Mouse (Mus musculus): Measurements from ENCODE around the gene Galnt2. TPM values are rescaled to one million over a fixed set of nuclear protein-coding genes. Genes with fewer than 3 reads are reported as not detected.

Galnt2 gene
- total RNA-seq, 2 experiments from 2014 or later = 15.5 to 61.1 TPM

DNA sequence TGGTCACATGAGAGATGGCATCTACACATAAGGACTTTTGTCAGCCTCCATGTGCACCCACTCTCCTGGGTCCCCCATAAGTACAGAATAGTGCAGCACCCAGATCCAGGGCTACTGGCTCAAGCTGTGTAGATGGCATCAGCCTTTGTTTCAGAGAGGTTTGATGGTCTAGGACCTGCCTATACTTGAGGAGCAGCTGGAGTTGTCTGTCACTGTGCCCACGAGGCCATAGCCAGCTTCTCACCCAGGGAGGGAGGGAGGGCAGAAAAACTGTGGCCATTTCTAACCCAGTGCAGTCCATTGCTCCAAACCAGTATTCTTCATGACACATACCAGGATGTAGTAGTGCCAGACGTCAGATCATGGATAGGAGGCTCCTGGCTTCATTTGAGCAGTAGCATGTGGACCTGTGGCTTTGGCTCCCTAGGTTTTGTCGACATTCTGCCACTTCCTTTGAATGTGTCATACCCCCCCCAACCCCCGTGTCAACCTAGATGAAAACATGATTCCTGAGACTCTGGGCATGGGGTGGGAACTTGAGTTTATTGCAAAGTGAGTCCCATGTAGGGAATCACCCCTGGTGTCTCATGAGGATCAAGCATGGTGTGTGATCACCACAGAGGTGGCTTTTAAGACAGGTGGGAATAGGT, 57.1 kb downstream of the Galnt2 start:
- ATAC-seq (ENCODE audit: poor library complexity, severe bottlenecking) = no peak

DNA sequence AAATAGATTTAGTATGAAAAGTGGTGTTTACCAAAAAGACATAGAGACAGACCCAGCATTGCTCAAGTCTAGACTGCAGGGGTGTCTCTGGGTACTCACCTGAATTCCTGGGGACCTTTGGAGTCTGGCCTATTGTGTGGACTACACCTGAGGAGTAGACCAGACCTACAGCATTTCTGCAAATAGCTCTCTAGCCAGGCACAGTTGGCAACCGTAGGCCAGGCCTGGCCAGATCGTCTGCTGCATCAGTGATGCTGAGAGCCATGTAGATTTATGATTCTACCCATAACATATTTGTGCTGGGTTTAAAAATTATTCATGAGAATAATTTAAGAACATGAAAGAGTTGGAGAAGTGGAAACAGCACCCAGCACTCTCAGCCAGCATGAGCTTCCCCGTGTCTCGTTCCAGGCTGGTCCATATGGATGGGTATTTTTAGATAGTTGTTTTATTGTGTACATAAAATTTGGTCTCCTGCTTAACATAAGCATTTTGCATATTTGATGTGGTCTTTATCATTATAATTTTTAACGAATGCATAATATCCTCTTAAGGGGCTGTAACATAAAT, 58.4 kb downstream of the Galnt2 start:
- ATAC-seq (ENCODE audit: poor library complexity, severe bottlenecking) = no peak

DNA sequence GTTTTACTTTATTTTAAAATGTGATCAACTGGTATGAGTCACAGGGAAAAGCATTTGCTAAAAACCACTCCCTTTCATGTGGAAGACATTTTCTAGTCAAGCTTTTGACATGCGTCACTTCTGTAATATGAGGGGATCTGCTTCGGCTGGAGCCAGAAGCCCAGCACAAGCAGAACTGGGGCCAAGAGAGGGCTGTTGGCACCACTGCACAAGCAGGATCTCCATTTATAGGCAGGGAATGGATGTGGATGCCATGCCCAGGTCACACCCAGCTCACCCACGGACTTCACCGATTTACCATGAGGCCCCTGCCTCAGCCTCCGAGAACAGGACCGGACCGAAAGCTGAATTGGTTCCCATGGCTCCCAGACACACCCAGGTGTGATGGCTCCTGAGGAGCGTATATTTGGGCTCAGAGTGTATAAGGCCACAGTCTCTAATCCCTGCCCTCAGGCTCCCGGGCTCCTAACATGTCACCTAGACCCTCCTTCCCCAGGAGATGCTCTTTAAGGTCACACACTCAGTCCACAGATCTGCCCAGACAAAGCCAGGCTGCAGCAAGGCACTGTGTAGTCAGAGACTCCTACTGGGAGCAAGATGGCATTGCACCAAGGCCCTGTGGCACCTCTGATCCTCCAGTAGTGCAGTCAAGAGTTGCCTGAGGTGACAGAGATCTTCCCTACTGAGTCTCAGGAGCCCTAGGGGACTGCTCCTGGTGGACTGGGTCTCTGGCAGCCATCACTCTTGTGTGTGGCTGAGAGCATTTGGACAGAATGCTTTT, 59.9 kb downstream of the Galnt2 start:
- 0 out of 2 replicates have a peak, but pooled peaks have one; percentile 33 for ATAC-seq (ENCODE audit: poor library complexity, severe bottlenecking)

DNA sequence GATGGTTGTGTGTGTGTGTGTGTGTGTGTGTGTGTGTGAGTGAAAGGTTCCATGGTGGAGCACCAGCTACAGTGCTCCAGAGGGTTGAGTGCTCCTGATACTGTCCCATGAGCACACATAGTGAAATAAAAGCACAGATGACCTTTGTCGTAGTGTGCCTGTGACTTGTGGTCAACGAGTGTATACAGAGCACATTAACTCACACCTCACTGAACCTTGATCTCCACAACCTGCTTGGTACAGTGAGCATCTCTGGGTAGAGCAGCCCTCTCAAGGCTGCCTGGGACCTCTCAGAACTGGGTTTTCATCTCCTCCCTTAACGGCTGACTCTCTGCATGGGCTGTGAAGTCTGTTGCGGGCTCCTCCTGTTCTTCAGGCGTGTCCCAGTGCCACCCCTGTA, 60.5 kb downstream of the Galnt2 start:
- no peak for ATAC-seq (ENCODE audit: poor library complexity, severe bottlenecking)

DNA sequence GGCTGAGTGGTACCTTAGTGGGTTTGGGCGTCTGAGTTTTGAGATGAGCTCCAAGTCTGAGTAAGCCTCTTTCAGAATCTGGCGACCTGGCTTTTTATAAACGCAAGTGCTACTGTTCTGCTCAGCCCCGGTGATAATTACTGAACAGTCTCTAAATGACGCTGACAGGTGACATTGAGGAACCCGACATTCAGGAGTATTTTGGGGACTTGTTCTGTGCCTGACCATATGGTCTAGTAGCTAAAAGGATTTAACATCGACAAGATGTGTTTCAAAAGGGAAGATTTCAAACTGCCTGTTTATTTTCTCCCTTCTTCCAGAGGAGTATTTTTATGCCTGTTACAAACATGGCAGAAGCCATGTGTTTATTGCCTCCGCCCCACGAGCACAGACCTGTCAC, 61.8 kb downstream of the Galnt2 start:
- no peak for ATAC-seq (ENCODE audit: poor library complexity, severe bottlenecking)

DNA sequence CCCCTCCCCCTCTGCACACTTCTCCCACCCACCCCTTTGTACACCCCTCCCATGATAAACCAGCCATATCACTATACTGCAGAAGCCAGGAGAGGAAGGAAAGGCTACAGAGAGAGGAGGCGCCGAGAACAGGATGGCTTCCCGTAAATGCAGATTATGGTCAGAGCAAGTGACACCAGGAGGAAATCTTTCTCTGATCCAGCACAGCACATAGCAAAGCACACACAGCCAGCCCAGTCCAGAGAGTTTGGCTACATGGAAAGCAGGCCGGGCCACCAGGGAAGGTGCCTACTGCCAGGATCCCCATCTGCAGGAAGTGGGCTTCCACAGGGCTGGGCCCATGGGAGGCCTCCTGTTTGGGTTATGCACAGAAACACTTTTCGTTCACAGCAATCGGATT, 63.2 kb downstream of the Galnt2 start:
- no peak for ATAC-seq (ENCODE audit: poor library complexity, severe bottlenecking)

DNA sequence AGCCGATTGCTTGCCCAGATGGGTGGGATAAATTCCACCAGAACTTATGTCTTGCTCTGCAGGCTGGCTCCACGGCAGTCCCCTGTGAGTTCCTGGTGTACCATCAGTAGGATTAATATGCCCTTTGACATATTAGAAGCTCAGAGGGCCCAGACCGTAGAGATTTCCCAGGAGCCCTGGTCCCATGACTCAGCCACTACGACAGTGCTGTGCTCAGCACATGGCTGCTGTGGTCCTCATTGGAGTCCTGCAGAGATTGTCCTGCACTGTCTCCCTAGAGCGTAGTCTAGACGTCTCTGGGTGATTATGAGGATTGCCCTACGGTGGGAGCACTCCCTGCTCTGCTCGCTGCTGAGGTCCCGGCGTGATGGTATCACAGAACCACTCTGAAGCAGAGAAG, 63.7 kb downstream of the Galnt2 start:
- ATAC-seq (ENCODE audit: poor library complexity, severe bottlenecking) = no peak

DNA sequence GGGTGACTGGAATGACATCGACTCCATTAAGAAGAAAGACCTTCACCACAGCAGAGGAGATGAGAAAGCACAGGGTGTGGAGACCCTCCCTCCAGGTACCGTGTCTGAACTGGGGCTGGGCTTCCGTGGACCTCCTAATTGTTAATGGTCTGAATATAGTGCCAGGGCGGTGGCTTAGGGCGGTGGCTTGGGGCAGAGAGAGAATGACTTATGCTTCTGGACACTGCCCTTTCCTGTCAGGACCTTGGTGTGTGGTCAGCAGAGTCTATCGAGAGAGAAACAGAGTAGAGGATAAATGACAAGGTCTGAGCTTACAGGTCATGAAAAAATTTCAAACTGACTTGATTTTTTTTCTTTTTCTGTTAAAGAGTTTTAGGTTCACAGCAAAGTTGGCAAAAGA, 64.2 kb downstream of the Galnt2 start:
- ATAC-seq (ENCODE audit: poor library complexity, severe bottlenecking) = no peak

DNA sequence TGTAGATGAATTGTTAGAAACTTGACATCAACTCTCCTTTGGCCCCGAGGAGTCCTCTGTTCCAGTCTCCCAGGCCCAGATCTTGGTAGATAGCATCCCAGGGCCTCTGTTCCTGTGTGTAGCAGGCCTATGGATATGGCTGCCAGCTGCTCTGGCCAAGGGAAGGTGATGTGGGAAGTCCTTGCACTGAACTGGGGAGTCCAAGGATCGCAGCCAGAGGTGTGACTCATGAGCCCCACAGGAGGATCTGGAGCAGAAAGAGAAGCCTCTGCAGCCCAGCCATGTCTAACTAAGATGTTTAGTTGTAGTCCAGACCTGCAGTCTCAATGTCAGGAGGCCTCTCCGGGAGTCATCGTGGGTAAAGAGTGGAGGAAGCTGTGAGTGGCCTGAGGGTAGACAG, 70.3 kb downstream of the Galnt2 start:
- no peak for ATAC-seq (ENCODE audit: poor library complexity, severe bottlenecking)

DNA sequence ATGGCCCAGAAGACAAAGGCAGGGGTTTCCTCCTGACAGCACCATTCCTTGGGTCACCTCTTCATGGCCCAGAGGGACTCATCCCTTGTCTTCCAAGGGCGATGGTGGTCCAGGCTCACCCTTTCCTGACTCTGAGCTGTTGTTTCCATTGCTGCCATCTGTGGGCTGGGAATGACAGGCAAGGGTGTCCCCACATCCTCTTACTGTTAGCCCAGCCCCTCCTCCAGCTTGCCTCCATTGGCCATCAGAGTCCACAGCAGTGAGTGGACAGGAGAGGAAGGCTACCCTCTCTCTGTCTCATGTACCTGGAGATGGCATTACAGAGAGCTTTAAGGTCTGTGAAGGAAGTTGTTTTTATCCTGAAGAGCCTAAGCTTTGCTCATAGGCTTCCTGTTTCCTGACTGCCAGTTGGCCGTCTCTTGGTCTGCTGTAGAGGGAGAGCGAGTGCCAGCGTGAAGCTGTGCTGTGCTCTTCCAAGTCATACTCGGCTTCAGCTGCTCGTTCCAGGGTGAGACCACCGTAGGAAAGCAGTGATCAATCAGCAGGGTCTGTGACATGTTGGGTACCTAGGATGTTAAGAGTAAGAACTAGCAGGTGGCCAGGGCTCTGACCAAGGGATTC, 70.9 kb downstream of the Galnt2 start:
- peak; percentile 38 for ATAC-seq (ENCODE audit: poor library complexity, severe bottlenecking)

DNA sequence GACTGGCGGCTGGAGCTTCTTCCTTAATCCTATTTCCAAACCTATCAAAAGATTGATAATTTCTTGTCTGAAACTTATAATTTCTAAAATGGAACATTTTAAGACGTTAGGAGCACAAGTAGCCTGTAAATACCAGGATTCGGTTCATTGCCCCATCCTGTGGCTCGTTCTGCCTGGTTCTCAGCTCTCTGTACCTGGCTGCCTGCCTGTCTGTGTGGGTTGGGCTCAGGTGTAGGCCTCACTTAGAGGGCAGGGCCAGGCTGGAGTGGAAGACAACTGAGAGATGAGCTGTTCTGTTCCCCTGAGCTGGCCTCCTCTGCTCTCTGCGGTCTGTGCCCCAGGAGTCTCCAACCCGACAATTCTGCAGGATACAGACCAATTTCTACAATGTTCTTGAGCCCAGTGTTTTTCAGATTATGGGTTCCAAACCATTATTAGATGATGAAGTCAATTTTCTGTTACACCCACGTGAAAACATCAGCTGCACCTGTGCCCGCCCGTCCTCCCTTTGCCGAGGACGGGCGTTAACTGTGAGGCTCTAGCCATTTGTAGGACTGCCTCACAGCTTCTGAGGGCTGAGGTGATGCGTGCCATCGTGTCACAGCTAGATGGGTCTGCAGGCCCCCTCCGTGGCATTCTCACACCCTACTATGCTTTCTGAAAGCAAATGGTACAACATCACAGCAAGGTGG, 72.2 kb downstream of the Galnt2 start:
- ATAC-seq (ENCODE audit: poor library complexity, severe bottlenecking) = no peak

DNA sequence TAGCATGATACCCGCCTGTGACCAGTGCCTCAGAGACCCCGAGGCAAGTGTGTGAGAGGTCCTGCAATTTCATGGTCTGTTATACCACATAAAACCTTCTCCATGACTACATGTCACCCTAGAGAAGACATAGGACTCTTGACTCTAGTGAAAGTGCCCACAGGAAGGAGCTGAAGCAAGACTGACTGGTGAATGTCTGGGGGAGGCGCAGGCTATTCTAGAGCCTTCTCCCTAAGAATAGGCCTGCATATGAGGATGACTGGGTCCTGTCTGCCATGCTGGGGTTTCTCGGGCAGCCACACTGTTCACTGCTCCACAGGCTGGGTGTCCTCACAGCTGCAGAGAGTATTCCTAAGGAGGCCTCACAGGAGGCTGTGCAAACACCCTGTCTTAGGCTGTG, 73.0 kb downstream of the Galnt2 start:
- ATAC-seq (ENCODE audit: poor library complexity, severe bottlenecking) = no peak

DNA sequence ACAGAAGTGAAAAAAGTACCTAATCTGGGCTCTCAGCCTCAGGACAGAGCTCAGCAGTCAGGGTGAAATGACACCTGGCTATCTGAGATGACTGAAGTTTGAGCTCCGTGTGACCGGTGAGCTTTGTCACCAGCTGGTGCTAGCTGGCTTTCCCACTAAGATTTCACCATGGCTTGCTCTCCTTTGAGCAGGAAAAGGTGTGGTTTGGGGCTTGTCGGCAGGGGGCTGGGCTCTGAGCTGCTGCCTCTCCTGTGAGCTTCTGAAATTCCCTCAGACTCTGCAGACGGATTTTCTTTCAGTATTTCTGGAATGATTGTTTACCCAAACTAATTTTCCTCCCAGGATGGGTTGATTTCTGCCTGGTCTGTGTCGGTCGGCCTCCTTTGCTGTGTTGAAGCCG, 75.4 kb downstream of the Galnt2 start:
- ATAC-seq (ENCODE audit: poor library complexity, severe bottlenecking) = no peak

DNA sequence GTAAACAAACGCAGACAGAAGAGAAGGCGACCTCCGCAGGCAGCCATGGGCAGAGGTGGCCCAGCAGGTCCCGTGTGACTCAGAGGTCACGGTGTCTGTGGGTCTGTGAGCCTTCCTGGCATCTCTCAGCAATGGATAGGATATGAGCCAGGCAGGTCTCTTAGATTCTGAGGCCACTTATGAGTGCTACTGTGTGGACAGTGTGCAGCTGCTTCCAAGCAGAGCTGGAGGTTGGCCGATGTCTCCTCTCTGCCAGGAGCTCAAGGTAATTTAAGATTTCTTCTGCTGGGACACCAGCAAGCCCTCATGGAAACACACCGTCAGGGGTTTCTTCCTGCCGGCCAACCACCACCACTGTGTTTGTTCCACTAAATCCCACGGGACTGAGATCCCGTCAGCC, 76.5 kb downstream of the Galnt2 start:
- ATAC-seq (ENCODE audit: poor library complexity, severe bottlenecking) = no peak

DNA sequence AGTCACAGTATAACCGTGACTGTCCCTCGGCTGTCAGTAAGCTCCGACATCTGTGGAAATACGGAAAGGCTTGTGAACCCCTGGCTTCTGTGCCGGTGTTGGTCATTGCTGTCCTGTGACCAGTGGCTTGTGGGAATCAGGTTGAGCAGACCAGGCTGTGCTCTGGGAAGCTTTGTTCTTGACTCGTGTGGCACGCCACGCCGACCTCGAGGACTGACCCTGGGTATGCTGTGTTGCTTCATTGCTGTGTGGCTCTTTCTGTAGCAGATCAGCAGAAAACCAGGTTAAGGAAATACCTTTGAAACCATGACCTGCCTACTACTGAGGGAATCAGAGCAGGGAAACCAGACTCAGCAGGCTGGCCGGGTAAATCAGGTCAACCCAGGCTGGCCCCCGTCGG, 79.3 kb downstream of the Galnt2 start:
- ATAC-seq (ENCODE audit: poor library complexity, severe bottlenecking) = no peak

DNA sequence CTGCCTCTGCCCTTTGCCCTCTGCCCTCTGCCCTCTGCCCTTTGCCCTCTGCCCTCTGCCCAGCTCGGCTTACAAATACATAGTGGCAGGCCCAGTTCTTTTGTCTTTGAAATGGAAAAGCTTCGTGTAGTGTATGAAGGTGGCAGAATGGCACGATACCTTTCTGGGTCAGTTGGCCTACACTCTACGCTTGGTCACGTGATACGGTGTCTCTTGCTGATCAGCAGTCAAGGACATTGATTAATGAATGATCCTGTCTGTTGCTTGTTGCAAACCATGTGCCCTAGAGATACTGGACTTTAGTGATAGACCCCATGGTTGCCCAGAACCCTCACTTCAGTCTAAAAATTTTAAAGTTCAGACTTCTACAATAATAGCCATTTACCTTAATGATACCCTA, 79.9 kb downstream of the Galnt2 start:
- ATAC-seq (ENCODE audit: poor library complexity, severe bottlenecking) = no peak

DNA sequence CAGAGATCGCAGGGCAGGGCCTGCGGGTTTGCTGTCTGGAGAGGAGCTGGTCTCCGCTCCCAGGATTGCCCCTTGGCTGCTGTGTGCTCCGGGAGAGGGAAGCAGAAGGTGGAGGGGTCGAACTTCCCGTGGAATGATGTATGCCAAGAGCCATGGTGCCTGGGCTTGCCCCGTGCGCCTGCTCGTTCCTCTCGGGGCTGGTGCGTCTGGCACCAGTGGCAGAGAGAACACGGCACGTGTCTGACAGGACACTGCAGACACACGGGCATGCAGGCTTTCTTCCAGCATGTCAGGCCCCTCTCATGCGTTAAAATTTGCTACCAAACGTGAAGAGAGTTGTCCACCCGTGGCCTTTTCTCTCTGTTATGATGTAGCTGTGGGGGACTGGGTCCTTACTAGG, 80.5 kb downstream of the Galnt2 start:
- no peak for ATAC-seq (ENCODE audit: poor library complexity, severe bottlenecking)

DNA sequence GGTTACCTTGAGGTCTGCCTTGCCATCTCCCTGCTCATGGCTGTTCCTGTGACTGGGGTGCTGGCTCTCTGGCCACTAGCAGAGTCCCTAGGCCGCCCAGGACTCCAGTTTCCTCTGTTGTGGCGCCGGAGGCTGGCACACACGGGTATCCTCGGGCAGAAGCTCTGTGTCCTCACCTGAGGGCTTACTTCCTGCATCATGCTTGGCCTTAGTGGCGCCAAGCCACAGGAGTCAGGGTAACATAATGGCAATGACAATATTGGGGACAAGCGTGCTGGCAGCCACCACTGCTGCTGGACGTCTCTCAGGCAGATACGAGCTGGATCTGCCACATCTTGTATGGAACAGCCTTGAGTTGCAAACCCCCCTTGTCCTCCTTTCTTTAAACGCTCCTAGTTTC, 81.0 kb downstream of the Galnt2 start:
- no peak for ATAC-seq (ENCODE audit: poor library complexity, severe bottlenecking)

DNA sequence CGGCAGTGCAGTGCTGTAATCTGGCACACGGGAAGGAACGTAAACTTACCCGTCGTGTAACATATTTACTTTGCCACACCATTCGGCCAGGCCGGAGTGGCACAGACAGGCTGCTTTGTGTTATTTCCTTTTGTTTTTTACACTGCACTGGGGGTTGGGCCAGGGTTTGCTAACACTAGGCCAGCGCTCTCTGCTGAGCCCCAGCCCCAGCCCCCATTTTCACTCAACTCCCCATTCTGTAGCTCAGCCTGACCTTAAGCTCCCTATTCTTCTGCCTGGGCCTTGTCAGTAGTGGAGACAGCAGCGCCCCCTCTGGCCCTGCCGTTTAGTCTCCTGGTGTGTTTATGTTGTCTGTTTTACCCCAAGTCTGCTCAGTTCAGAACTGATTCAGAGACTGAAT, 83.6 kb downstream of the Galnt2 start:
- no peak for ATAC-seq (ENCODE audit: poor library complexity, severe bottlenecking)

DNA sequence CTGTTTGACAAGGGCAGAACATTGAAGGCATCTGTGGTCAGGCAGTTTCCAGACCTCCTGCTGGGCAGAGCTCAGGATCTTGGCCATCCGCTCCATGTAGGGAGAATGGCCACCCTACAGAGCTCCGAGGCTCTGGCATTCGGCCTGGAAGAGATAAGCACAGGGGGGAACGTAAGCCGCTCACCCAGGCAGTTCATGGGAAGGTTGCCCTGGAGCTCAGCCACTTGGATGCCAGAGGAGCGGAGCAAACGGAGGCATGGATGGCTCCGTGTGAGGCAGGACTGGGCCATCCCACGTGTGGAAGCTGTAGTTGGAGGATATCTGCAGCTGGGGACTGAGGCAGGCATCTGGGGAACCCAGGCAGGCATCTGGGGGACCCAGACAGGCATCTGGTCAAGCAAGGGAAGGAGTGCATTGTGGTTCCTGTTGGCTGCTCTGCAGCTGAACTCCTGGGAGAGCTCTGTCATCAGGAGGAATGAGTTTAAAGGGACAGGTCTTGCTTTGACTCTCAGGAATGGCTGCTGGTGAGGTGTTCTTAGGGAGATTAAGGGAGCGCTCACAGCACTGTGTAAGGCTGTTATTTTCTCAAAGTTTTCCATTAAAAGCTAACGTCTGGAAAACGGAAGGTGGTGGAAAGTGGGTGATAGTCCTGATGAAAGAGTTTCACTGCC, 85.4 kb downstream of the Galnt2 start:
- no peak for ATAC-seq (ENCODE audit: poor library complexity, severe bottlenecking)

DNA sequence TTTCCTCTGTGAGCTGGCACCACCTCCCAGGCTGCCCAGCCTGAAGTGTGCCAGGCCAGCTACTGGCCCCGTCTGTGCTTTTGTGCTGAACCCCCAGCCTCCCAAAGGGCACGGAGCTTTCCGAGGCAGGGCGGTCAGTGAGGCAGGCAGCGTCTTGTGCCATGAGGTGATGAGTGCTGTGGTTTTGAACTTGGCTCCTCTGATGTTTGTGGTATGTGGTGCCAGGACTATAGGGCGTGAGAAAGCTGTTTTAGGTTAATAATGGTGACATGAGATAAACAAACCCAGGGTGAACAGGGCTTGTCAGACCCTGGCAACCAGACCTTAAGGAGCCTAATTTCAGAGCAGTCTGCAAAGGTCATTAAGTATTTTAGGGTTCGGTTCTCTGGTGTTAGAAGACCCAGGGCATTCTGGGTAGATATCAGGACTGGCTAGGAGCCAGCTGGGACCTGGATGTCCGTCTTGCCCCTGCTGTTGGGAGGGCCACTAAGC, 86.0 kb downstream of the Galnt2 start:
- peak; percentile 52 for ATAC-seq (ENCODE audit: poor library complexity, severe bottlenecking)
